Mouse (Mus musculus) lung, embryonic 16.5 days (tissue): ENCODE measurements around the gene Krt77. TPM values are rescaled to one million over a fixed set of nuclear protein-coding genes. Genes with fewer than 3 reads are reported as not detected.

Experiments
- ATAC-seq: fragments of 200-750 bp; cut with Nextera tagmentation; 2 replicates; pipeline ENCODE4 v1.8.0; 2017; ENCODE audit warnings: low read depth, mild to moderate bottlenecking, moderate library complexity
- H3K27ac ChIP-seq: fragments of 300-500 bp; sonication (generic); 2 replicates; pipeline ENCODE4 v1.5.1; 2014; ENCODE audit warnings: mild to moderate bottlenecking, control low read depth, low read length
- H3K27me3 ChIP-seq: fragments of 300-500 bp; sonication (generic); 2 replicates; pipeline ENCODE4 v1.6.1; 2014; ENCODE audit warnings: low read depth, low read length, mixed read lengths; ENCODE audit not compliant: control insufficient read depth, insufficient read depth
- H3K36me3 ChIP-seq: fragments of 300-500 bp; sonication (generic); 2 replicates; pipeline ENCODE4 v1.6.1; 2014; ENCODE audit warnings: low read length; ENCODE audit not compliant: control insufficient read depth, insufficient read depth
- H3K4me1 ChIP-seq: fragments of 300-500 bp; sonication (generic); replicated peaks from 2 replicates; pipeline ENCODE4 v1.6.1; 2014; ENCODE audit warnings: low read length, mixed read lengths; ENCODE audit not compliant: control insufficient read depth, insufficient read depth
- H3K4me2 ChIP-seq: fragments of 300-500 bp; sonication (generic); 2 replicates; pipeline ENCODE4 v1.6.1; 2014; ENCODE audit warnings: low read depth, low read length, control low read depth
- H3K4me3 ChIP-seq: fragments of 300-500 bp; sonication (generic); 2 replicates; pipeline ENCODE4 v1.5.1; 2014; ENCODE audit warnings: mild to moderate bottlenecking, low read length, control low read depth
- H3K9ac ChIP-seq: fragments of 300-500 bp; sonication (generic); 2 replicates; pipeline ENCODE4 v1.6.1; 2014; ENCODE audit warnings: low read length, control low read depth
- H3K9me3 ChIP-seq: fragments of 300-500 bp; sonication (generic); 2 replicates; pipeline ENCODE4 v1.6.1; 2016; ENCODE audit warnings: low read length; ENCODE audit not compliant: control insufficient read depth
- WGBS: fragments of 180-500 bp; shearing (Covaris S2); extraction: QIAGEN DNeasy Blood & Tissue Kit; methylation state at CpG from one replicate; pipeline ENCODE4 v1.1.7; 2014; 5-methylcytosine and 5-hydroxymethylcytosine counted together
- polyA plus RNA-seq: library from polyadenylated mRNA; unstranded; fragments of >200 nt; fragmentation: Nextera tagmentation; extraction: Ambion mirVana; gene quantifications from 2 replicates; pipeline ENCODE4 v1.2.1, GENCODE M21; 2015

Krt77 gene
- polyA plus RNA-seq, result 1.0 TPM in 1 of 2 replicates, not detected in the other

GRCm38 (mm10) chr15:101869431-101869830, at the start of gene Krt77:
Gene Krt77 (minus strand): TSS chr15:101869705.
- no peak within 1 kb of the TSS for H3K4me3 ChIP-seq
- no peak within 1 kb of the TSS for H3K4me2 ChIP-seq
- H3K9ac ChIP-seq, result no peak within 1 kb of the TSS
- no peaks in the 10 kb centered on the region for H3K4me1 ChIP-seq
- H3K27ac ChIP-seq, result no peak within 1 kb of the TSS
- 26% methylated on average over 6 of the region's 6 CpGs for WGBS
- H3K9me3 ChIP-seq, result no peaks in the 10 kb centered on the region
- ATAC-seq, result no peak
- H3K36me3 ChIP-seq, result no peaks in the 10 kb centered on the region
- H3K27me3 ChIP-seq, result no peaks in the 10 kb centered on the region

GRCm38 (mm10) chr15:101916072-101916471, 46.6 kb upstream of the Krt77 start:
- no peak overlapping the region for H3K4me3 ChIP-seq
- H3K9ac ChIP-seq, result no peak overlapping the region
- H3K27me3 ChIP-seq, result no peaks in the 10 kb centered on the region
- no peak for ATAC-seq
- no peaks in the 10 kb centered on the region for H3K36me3 ChIP-seq
- H3K4me2 ChIP-seq, result no peak overlapping the region
- no peak overlapping the region for H3K27ac ChIP-seq
- 71% methylated on average over 2 of the region's 2 CpGs for WGBS
- no peaks in the 10 kb centered on the region for H3K9me3 ChIP-seq
- H3K4me1 ChIP-seq, result no peaks in the 10 kb centered on the region

- Histone ChIP-seq H3K4me1 (no peaks in the 10 kb centered on the region), H3K9me3 (no peaks in the 10 kb centered on the region), H3K27ac (no peak overlapping the region), H3K4me2 (no peak overlapping the region), H3K9ac (no peak overlapping the region), H3K36me3 (no peaks in the 10 kb centered on the region), H3K27me3 (no peaks in the 10 kb centered on the region), H3K4me3 (no peak overlapping the region)
- 78% methylated on average over 5 of the region's 5 CpGs for WGBS
- no peak for ATAC-seq
Observed at GRCm38 (mm10) chr15:101904849-101905248, 35.3 kb upstream of the Krt77 start.

GRCm38 (mm10) chr15:101902171-101903149, 33.0 kb upstream of the Krt77 start:
- Histone ChIP-seq H3K36me3 (no peaks in the 10 kb centered on the region), H3K27me3 (no peaks in the 10 kb centered on the region), H3K27ac (no peak overlapping the region), H3K4me2 (no peak overlapping the region), H3K9ac (no peak overlapping the region), H3K4me3 (no peak overlapping the region), H3K4me1 (no peaks in the 10 kb centered on the region), H3K9me3 (no peaks in the 10 kb centered on the region)
- ATAC-seq, result no peak
- WGBS, result 38% methylated on average over 12 of the region's 12 CpGs

GRCm38 (mm10) chr15:101895216-101895615, 25.7 kb upstream of the Krt77 start:
- 80% methylated on average over 4 of the region's 4 CpGs for WGBS
- Histone ChIP-seq H3K9me3 (no peaks in the 10 kb centered on the region), H3K27ac (no peak overlapping the region), H3K36me3 (no peaks in the 10 kb centered on the region), H3K4me2 (no peak overlapping the region), H3K4me1 (no peaks in the 10 kb centered on the region), H3K4me3 (no peak overlapping the region), H3K9ac (no peak overlapping the region), H3K27me3 (no peaks in the 10 kb centered on the region)
- no peak for ATAC-seq

- H3K36me3 ChIP-seq, result no peaks in the 10 kb centered on the region
Observed at GRCm38 (mm10) chr15:101892820-101893219, 23.3 kb upstream of the Krt77 start, which contains the start of gene Krt76. Gene Krt76 (minus strand): TSS chr15:101892920.

GRCm38 (mm10) chr15:101879776-101880175, 10.3 kb upstream of the Krt77 start:
- no peak overlapping the region for H3K4me3 ChIP-seq
- no peak overlapping the region for H3K27ac ChIP-seq
- no peaks in the 10 kb centered on the region for H3K27me3 ChIP-seq
- H3K9ac ChIP-seq, result no peak overlapping the region
- no peaks in the 10 kb centered on the region for H3K4me1 ChIP-seq
- H3K4me2 ChIP-seq, result no peak overlapping the region
- H3K36me3 ChIP-seq, result no peaks in the 10 kb centered on the region
- no peak for ATAC-seq
- 36% methylated on average over 10 of the region's 11 CpGs for WGBS
- no peaks in the 10 kb centered on the region for H3K9me3 ChIP-seq

More at GRCm38 (mm10) chr15:101892820-101893219, 23.3 kb upstream of the Krt77 start, which contains the start of gene Krt76:
- ATAC-seq, result no peak
- Histone ChIP-seq H3K4me2 (no peak within 1 kb of the TSS), H3K27ac (no peak within 1 kb of the TSS), H3K9me3 (no peaks in the 10 kb centered on the region), H3K27me3 (no peaks in the 10 kb centered on the region), H3K9ac (no peak within 1 kb of the TSS), H3K4me1 (no peaks in the 10 kb centered on the region), H3K4me3 (no peak within 1 kb of the TSS)
- WGBS, result 48% methylated on average over 4 of the region's 4 CpGs

- 45% methylated on average over 2 of the region's 2 CpGs for WGBS
- Histone ChIP-seq H3K27ac (no peak overlapping the region), H3K4me2 (no peak overlapping the region), H3K36me3 (no peaks in the 10 kb centered on the region), H3K9me3 (no peaks in the 10 kb centered on the region), H3K9ac (no peak overlapping the region), H3K4me3 (no peak overlapping the region), H3K4me1 (no peaks in the 10 kb centered on the region), H3K27me3 (no peaks in the 10 kb centered on the region)
- ATAC-seq, result no peak
Observed at GRCm38 (mm10) chr15:101878041-101878440, 8.5 kb upstream of the Krt77 start.

- Histone ChIP-seq H3K9me3 (no peaks in the 10 kb centered on the region), H3K27me3 (no peaks in the 10 kb centered on the region), H3K4me2 (no peak overlapping the region), H3K9ac (no peak overlapping the region), H3K27ac (no peak overlapping the region), H3K36me3 (no peaks in the 10 kb centered on the region), H3K4me3 (no peak overlapping the region), H3K4me1 (no peaks in the 10 kb centered on the region)
- WGBS, result 50% methylated on average over 1 of the region's 1 CpGs
- ATAC-seq, result no peak
Observed at GRCm38 (mm10) chr15:101874383-101874782, 4.9 kb upstream of the Krt77 start.
